Mouse (Mus musculus) hindbrain, embryonic 15.5 days (tissue): ENCODE data around the gene Zfp804b. TPM values are rescaled to one million over a fixed set of nuclear protein-coding genes. Genes with fewer than 3 reads are reported as not detected.
"Not testable (repeated sequence)": the region's sequence is repeated elsewhere in the genome, so short reads cannot be mapped to it uniquely, and the experiment has no call there.

ENCODE experiments used
- ATAC-seq: fragments of 200-750 bp; cut with Nextera tagmentation; 2 replicates; pipeline ENCODE4 v1.8.0; 2017; ENCODE audit warnings: low read depth, moderate number of reproducible peaks, moderate TSS enrichment; ENCODE audit not compliant: low FRiP score
- H3K27ac ChIP-seq: fragments of 300-500 bp; sonication (generic); replicated peaks from 2 replicates; pipeline ENCODE4 v1.5.1; 2015; ENCODE audit warnings: mild to moderate bottlenecking, inconsistent platforms
- H3K27me3 ChIP-seq: fragments of 300-500 bp; sonication (generic); 2 replicates; pipeline ENCODE4 v1.6.1; 2015; ENCODE audit warnings: control low read depth, inconsistent platforms
- H3K36me3 ChIP-seq: fragments of 300-500 bp; sonication (generic); 2 replicates; pipeline ENCODE4 v1.6.1; 2015; ENCODE audit warnings: control low read depth, inconsistent platforms
- H3K4me1 ChIP-seq: fragments of 300-500 bp; sonication (generic); replicated peaks from 2 replicates; pipeline ENCODE4 v1.6.1; 2015; ENCODE audit warnings: control low read depth, inconsistent platforms
- H3K4me2 ChIP-seq: fragments of 300-500 bp; sonication (generic); 2 replicates; pipeline ENCODE4 v1.6.1; 2015; ENCODE audit warnings: moderate library complexity, mild to moderate bottlenecking, inconsistent platforms
- H3K4me3 ChIP-seq: fragments of 300-500 bp; sonication (generic); 2 replicates; pipeline ENCODE4 v1.5.1; 2015; ENCODE audit warnings: mild to moderate bottlenecking, inconsistent platforms
- H3K9ac ChIP-seq: fragments of 300-500 bp; sonication (generic); 2 replicates; pipeline ENCODE4 v1.6.1; 2015; ENCODE audit warnings: inconsistent platforms
- H3K9me3 ChIP-seq: fragments of 300-500 bp; sonication (generic); 2 replicates; pipeline ENCODE4 v1.6.1; 2016; ENCODE audit warnings: control low read depth, inconsistent platforms
- WGBS: fragments of 180-500 bp; shearing (Covaris S2); methylation state at CpG from one replicate; pipeline ENCODE4 v1.1.7; 2015; 5-methylcytosine and 5-hydroxymethylcytosine counted together
- polyA plus RNA-seq: library from polyadenylated mRNA; unstranded; fragments of >200 nt; fragmentation: Nextera tagmentation; extraction: Ambion mirVana; gene quantifications from 2 replicates; pipeline ENCODE4 v1.2.1, GENCODE M21; 2015

The Zfp804b gene
- 2.7 and 3.1 TPM in 2 replicates for polyA plus RNA-seq

GRCm38 (mm10) chr5:7344145-7345010 is at the start of gene Zfp804b:
TSS of gene Zfp804b (minus strand) at chr5:7344756.
- H3K9me3 ChIP-seq: no peaks in the 10 kb centered on the region
- peak within 1 kb of the TSS; percentile 66 for H3K9ac ChIP-seq
- under 1% methylated on average over 50 of the region's 50 CpGs for WGBS
- no peaks in the 10 kb centered on the region for H3K4me1 ChIP-seq
- H3K4me2 ChIP-seq: peak within 1 kb of the TSS; percentile 86
- no peaks in the 10 kb centered on the region for H3K36me3 ChIP-seq
- ATAC-seq: peak; percentile 94
- no peaks in the 10 kb centered on the region for H3K27me3 ChIP-seq
- H3K27ac ChIP-seq: peak within 1 kb of the TSS; percentile 66
- peak within 1 kb of the TSS; percentile 69 for H3K4me3 ChIP-seq

GRCm38 (mm10) chr5:7364616-7365015 is 20.1 kb upstream of the Zfp804b start:
- H3K4me3 ChIP-seq, H3K27ac ChIP-seq, H3K4me2 ChIP-seq, H3K4me1 ChIP-seq, H3K9ac ChIP-seq, H3K27me3 ChIP-seq, ATAC-seq, H3K36me3 ChIP-seq, H3K9me3 ChIP-seq: not testable (repeated sequence)
- WGBS: 96% methylated on average over 1 of the region's 1 CpGs

- Histone ChIP-seq H3K27ac (peak overlapping the region; percentile 66), H3K27me3 (no peaks in the 10 kb centered on the region)
Observed at GRCm38 (mm10) chr5:7345011-7345389, 444 bp upstream of the Zfp804b start.

GRCm38 (mm10) chr5:7325594-7325993 is 19.0 kb downstream of the Zfp804b start:
- Histone ChIP-seq H3K36me3 (no peaks in the 10 kb centered on the region), H3K4me3 (no peak overlapping the region), H3K9ac (no peak overlapping the region), H3K4me2 (no peak overlapping the region), H3K9me3 (no peaks in the 10 kb centered on the region), H3K4me1 (0 out of 2 replicates have a peak, but pooled peaks cover 3% of the 10 kb centered on the region), H3K27me3 (no peaks in the 10 kb centered on the region), H3K27ac (no peak overlapping the region)
- peak; percentile 65; the same call in 1 of the 2 replicates for ATAC-seq
- 47% methylated on average over 4 of the region's 4 CpGs for WGBS

More at GRCm38 (mm10) chr5:7345011-7345389, 444 bp upstream of the Zfp804b start:
- Histone ChIP-seq H3K36me3 (no peaks in the 10 kb centered on the region), H3K4me3 (peak overlapping the region; percentile 69), H3K4me1 (no peaks in the 10 kb centered on the region), H3K4me2 (peak overlapping the region; percentile 86), H3K9me3 (no peaks in the 10 kb centered on the region), H3K9ac (peak overlapping the region; percentile 66)
- ATAC-seq: peak; percentile 69
- under 1% methylated on average over 11 of the region's 11 CpGs for WGBS

GRCm38 (mm10) chr5:7303819-7304218 is 40.7 kb downstream of the Zfp804b start, which contains the start of gene Tex47:
TSS of gene Tex47 (plus strand) at chr5:7304119.
- Histone ChIP-seq H3K4me3 (no peak within 1 kb of the TSS), H3K4me1 (no peaks in the 10 kb centered on the region), H3K9ac (no peak within 1 kb of the TSS), H3K27me3 (no peaks in the 10 kb centered on the region), H3K4me2 (no peak within 1 kb of the TSS), H3K9me3 (no peaks in the 10 kb centered on the region), H3K27ac (no peak within 1 kb of the TSS), H3K36me3 (no peaks in the 10 kb centered on the region)
- no peak for ATAC-seq
- 96% methylated on average over 1 of the region's 1 CpGs for WGBS

GRCm38 (mm10) chr5:7302969-7303368 is 41.6 kb downstream of the Zfp804b start:
- 70% methylated on average over 1 of the region's 1 CpGs for WGBS
- ATAC-seq: 0 out of 2 replicates have a peak, but pooled peaks have one; percentile 23
- Histone ChIP-seq H3K27ac (no peak overlapping the region), H3K4me3 (no peak overlapping the region), H3K9me3 (no peaks in the 10 kb centered on the region), H3K4me1 (no peaks in the 10 kb centered on the region), H3K36me3 (no peaks in the 10 kb centered on the region), H3K4me2 (no peak overlapping the region), H3K9ac (no peak overlapping the region), H3K27me3 (no peaks in the 10 kb centered on the region)

GRCm38 (mm10) chr5:7284336-7284735 is 60.2 kb downstream of the Zfp804b start:
- Histone ChIP-seq H3K9ac (no peak overlapping the region), H3K27me3 (no peaks in the 10 kb centered on the region), H3K9me3 (no peaks in the 10 kb centered on the region)

GRCm38 (mm10) chr5:7276659-7277455 is 67.7 kb downstream of the Zfp804b start:
- H3K36me3 ChIP-seq: no peaks in the 10 kb centered on the region
- H3K4me1 ChIP-seq: no peaks in the 10 kb centered on the region
- no peak overlapping the region for H3K27ac ChIP-seq
- H3K4me3 ChIP-seq: no peak overlapping the region
- H3K27me3 ChIP-seq: no peaks in the 10 kb centered on the region
- no peak for ATAC-seq
- 93% methylated on average over 7 of the region's 7 CpGs for WGBS
- H3K4me2 ChIP-seq: no peak overlapping the region
- H3K9ac ChIP-seq: no peak overlapping the region
- H3K9me3 ChIP-seq: no peaks in the 10 kb centered on the region

More at GRCm38 (mm10) chr5:7284336-7284735, 60.2 kb downstream of the Zfp804b start:
- no peaks in the 10 kb centered on the region for H3K36me3 ChIP-seq
- H3K4me1 ChIP-seq: no peaks in the 10 kb centered on the region
- ATAC-seq: no peak
- 98% methylated on average over 1 of the region's 1 CpGs for WGBS
- H3K4me2 ChIP-seq: no peak overlapping the region
- H3K27ac ChIP-seq: no peak overlapping the region
- H3K4me3 ChIP-seq: no peak overlapping the region

GRCm38 (mm10) chr5:7177589-7177988 is 167.0 kb downstream of the Zfp804b start:
- 94% methylated on average over 9 of the region's 9 CpGs for WGBS
- no peak for ATAC-seq

GRCm38 (mm10) chr5:7139658-7140057 is 204.9 kb downstream of the Zfp804b start:
- Histone ChIP-seq H3K4me2 (no peak overlapping the region), H3K36me3 (no peaks in the 10 kb centered on the region), H3K27me3 (no peaks in the 10 kb centered on the region), H3K4me3 (no peak overlapping the region), H3K9me3 (no peaks in the 10 kb centered on the region), H3K27ac (no peak overlapping the region), H3K9ac (no peak overlapping the region), H3K4me1 (no peaks in the 10 kb centered on the region)
- no peak for ATAC-seq
- WGBS: 76% methylated on average over 3 of the region's 3 CpGs

More at GRCm38 (mm10) chr5:7177589-7177988, 167.0 kb downstream of the Zfp804b start:
- Histone ChIP-seq H3K27me3 (no peaks in the 10 kb centered on the region), H3K36me3 (no peaks in the 10 kb centered on the region), H3K4me2 (no peak overlapping the region), H3K4me1 (no peaks in the 10 kb centered on the region), H3K27ac (no peak overlapping the region), H3K4me3 (no peak overlapping the region), H3K9ac (no peak overlapping the region), H3K9me3 (no peaks in the 10 kb centered on the region)

GRCm38 (mm10) chr5:7102387-7102786 is 242.2 kb downstream of the Zfp804b start:
- Histone ChIP-seq H3K27ac (no peak overlapping the region), H3K36me3 (no peaks in the 10 kb centered on the region), H3K9me3 (no peaks in the 10 kb centered on the region), H3K27me3 (no peaks in the 10 kb centered on the region), H3K4me1 (no peaks in the 10 kb centered on the region), H3K4me3 (no peak overlapping the region), H3K9ac (no peak overlapping the region), H3K4me2 (no peak overlapping the region)
- WGBS: 49% methylated on average over 2 of the region's 2 CpGs
- ATAC-seq: no peak
